Mouse (Mus musculus) urinary bladder, adult 18-20 months (tissue): Measurements from ENCODE around the gene Smc3.
"Not testable (repeated sequence)": the region's sequence is repeated elsewhere in the genome, so short reads cannot be mapped to it uniquely, and the experiment has no call there.

ENCODE experiments used
- DNase-seq, 2 experiments: peaks; one replicate each; pipeline ENCODE4 v3.0.0; 2022; ENCODE audit warnings: low spot score in 2 of 2, mixed read lengths in 2 of 2

Gene Smc3

GRCm38 (mm10) chr19:53653624-53654467 is 53.6 kb downstream of the Smc3 start:
- no peak for DNase-seq

- not testable (repeated sequence) for DNase-seq
Measured at GRCm38 (mm10) chr19:53656443-53656842, 56.2 kb downstream of the Smc3 start.

- DNase-seq = no peak
Measured at GRCm38 (mm10) chr19:53657437-53657836, 57.2 kb downstream of the Smc3 start.

- no peak for DNase-seq
Measured at GRCm38 (mm10) chr19:53660722-53661420, 60.7 kb downstream of the Smc3 start.

GRCm38 (mm10) chr19:53661938-53662722 is 61.9 kb downstream of the Smc3 start:
- no peak for DNase-seq

GRCm38 (mm10) chr19:53664831-53665230 is 64.6 kb downstream of the Smc3 start:
- no peak for DNase-seq

GRCm38 (mm10) chr19:53665391-53665790 is 65.2 kb downstream of the Smc3 start:
- no peak for DNase-seq

GRCm38 (mm10) chr19:53666708-53667107 is 66.5 kb downstream of the Smc3 start:
- no peak for DNase-seq

- no peak for DNase-seq
Measured at GRCm38 (mm10) chr19:53668821-53669220, 68.6 kb downstream of the Smc3 start.

GRCm38 (mm10) chr19:53670625-53671141 is 70.5 kb downstream of the Smc3 start:
- DNase-seq = no peak

GRCm38 (mm10) chr19:53671432-53671831 is 71.2 kb downstream of the Smc3 start:
- no peak for DNase-seq

- DNase-seq = no peak
Measured at GRCm38 (mm10) chr19:53674131-53674925, 74.1 kb downstream of the Smc3 start.

GRCm38 (mm10) chr19:53676228-53676627 is 76.0 kb downstream of the Smc3 start:
- no peak for DNase-seq

- peak in 1 of 2 experiments; percentile 31 for DNase-seq
Measured at GRCm38 (mm10) chr19:53676718-53677634, 76.8 kb downstream of the Smc3 start, which contains the start of gene Rbm20. Gene Rbm20 (plus strand): TSS chr19:53677306.

GRCm38 (mm10) chr19:53679194-53679593 is 79.0 kb downstream of the Smc3 start:
- DNase-seq = no peak

- no peak for DNase-seq
Measured at GRCm38 (mm10) chr19:53679981-53680380, 79.8 kb downstream of the Smc3 start.

- no peak for DNase-seq
Measured at GRCm38 (mm10) chr19:53682427-53682826, 82.2 kb downstream of the Smc3 start.

- DNase-seq = no peak
Measured at GRCm38 (mm10) chr19:53687592-53687991, 87.4 kb downstream of the Smc3 start.

GRCm38 (mm10) chr19:53690816-53691215 is 90.6 kb downstream of the Smc3 start:
- DNase-seq = no peak

GRCm38 (mm10) chr19:53694020-53694419 is 93.8 kb downstream of the Smc3 start:
- DNase-seq = no peak
